Mouse (Mus musculus) liver, adult 2 months (tissue): ENCODE results near the gene Prkag2. TPM values are rescaled to one million over a fixed set of nuclear protein-coding genes. Genes with fewer than 3 reads are reported as not detected.

ENCODE experiments used
- DNase-seq: peaks from one replicate; pipeline ENCODE4 v3.0.0-alpha.2; 2011; ENCODE audit warnings: low read depth, low spot score; ENCODE audit errors: extremely low read depth
- H3K27ac ChIP-seq: fragments of 200-500 bp; replicated peaks from 2 replicates; pipeline ENCODE4 v1.5.1; 2012; ENCODE audit warnings: low read depth, mild to moderate bottlenecking, control low read depth, inconsistent platforms, low read length; ENCODE audit not compliant: insufficient read depth
- H3K27me3 ChIP-seq: fragments of 200-500 bp; 2 replicates; pipeline ENCODE4 v1.6.1; 2012; ENCODE audit warnings: mild to moderate bottlenecking, moderate library complexity, low read length, inconsistent platforms; ENCODE audit not compliant: control insufficient read depth, insufficient read depth
- H3K36me3 ChIP-seq: fragments of 200-500 bp; 2 replicates; pipeline ENCODE4 v1.6.1; 2012; ENCODE audit warnings: low read length, inconsistent platforms; ENCODE audit not compliant: control insufficient read depth, insufficient read depth
- H3K4me1 ChIP-seq: fragments of 200-500 bp; 2 replicates; pipeline ENCODE4 v1.6.1; 2011; ENCODE audit warnings: low read length; ENCODE audit not compliant: control insufficient read depth, insufficient read depth
- H3K4me3 ChIP-seq: fragments of 200-500 bp; 2 replicates; pipeline ENCODE4 v1.5.1; 2011; ENCODE audit warnings: low read depth, mild to moderate bottlenecking, control low read depth, low read length, moderate library complexity; ENCODE audit not compliant: insufficient read depth
- H3K79me2 ChIP-seq: fragments of 200-500 bp; 2 replicates; pipeline ENCODE4 v1.6.1; 2012; ENCODE audit warnings: inconsistent platforms, mild to moderate bottlenecking, low read length, moderate library complexity; ENCODE audit not compliant: control insufficient read depth, insufficient read depth
- H3K9ac ChIP-seq: fragments of 200-500 bp; 2 replicates; pipeline ENCODE4 v1.6.1; 2012; ENCODE audit warnings: low read depth, mild to moderate bottlenecking, control low read depth, inconsistent platforms, low read length
- CTCF ChIP-seq: fragments of 200-500 bp; IDR thresholded peaks from 2 replicates; pipeline ENCODE4 v1.5.1; 2011; ENCODE audit warnings: low read depth, low read length, control low read depth
- POLR2A ChIP-seq: fragments of 200-500 bp; IDR thresholded peaks from 2 replicates; pipeline ENCODE4 v1.6.1; 2011; ENCODE audit warnings: low read length, control low read depth; ENCODE audit not compliant: insufficient read depth; ENCODE audit errors: extremely low read depth
- WGBS: fragments of 180-500 bp; shearing (Covaris S2); methylation state at CpG from one replicate; pipeline ENCODE4 v1.1.7; 2018; 5-methylcytosine and 5-hydroxymethylcytosine counted together
- polyA plus RNA-seq: library from polyadenylated mRNA; depleted of rRNA; stranded (reverse); fragments of >200 nt; gene quantifications from 2 replicates; pipeline ENCODE4 v1.2.3, GENCODE M21; 2012
- total RNA-seq: library from RNA; depleted of rRNA; stranded (reverse); fragments of >200 nt; gene quantifications from 2 replicates; pipeline ENCODE4 v1.2.3, GENCODE M21; 2014

Gene Prkag2
- total and polyA plus RNA-seq, 2 experiments = 14.8 to 21.1 TPM

DNA sequence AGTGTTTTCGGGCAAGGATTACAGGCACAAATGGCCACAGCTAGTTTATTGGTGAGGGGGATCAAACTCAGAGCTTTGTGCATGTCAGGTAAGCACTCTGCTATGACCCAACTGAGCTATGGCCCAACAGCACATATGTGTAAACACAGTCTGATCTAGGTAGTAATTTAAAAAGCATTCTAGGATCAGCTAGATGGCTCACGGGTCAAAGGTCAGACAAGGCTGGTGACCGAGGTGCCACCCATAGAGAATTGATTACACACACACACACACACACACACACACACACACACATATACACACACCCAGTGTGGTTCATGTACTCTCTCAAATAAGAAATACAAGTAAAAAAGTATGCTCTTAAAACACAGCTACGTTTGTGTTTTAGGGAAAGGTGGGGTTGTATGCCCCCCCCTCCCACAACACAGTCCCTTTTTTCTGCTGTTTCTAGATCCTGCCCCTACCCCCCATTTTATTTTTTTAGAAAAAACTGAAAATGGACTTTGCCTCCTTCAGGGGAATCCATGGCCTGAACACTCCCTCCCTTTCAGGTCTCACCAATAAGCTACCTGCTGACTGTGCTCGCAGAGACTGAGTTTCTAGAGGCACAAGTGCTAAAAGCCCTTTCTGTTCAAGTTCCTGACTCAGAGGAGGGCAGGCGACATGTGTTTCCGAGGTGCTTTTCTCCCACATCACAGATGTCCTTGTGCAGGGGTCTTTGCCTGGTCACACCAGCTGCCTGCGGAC, 169.4 kb downstream of the Prkag2 start:
- TF ChIP-seq POLR2A (no peak), CTCF (no peak)
- H3K9ac ChIP-seq = peak overlapping the region; percentile 53
- H3K36me3 ChIP-seq = no peaks in the 10 kb centered on the region
- no peaks in the 10 kb centered on the region; the same call in 1 of the 2 replicates for H3K79me2 ChIP-seq
- H3K4me1 ChIP-seq = peaks cover 9% of the 10 kb centered on the region
- peak overlapping the region; percentile 92 for H3K27ac ChIP-seq
- H3K4me3 ChIP-seq = no peak overlapping the region
- no peaks in the 10 kb centered on the region for H3K27me3 ChIP-seq
- 33% methylated on average over 8 of the region's 8 CpGs for WGBS
- DNase-seq = peak; percentile 84

GRCm38 (mm10) chr5:24928816-24929215, 171.6 kb downstream of the Prkag2 start:
- no peaks in the 10 kb centered on the region for H3K27me3 ChIP-seq
- no peak overlapping the region for H3K9ac ChIP-seq
- no peak overlapping the region for H3K4me3 ChIP-seq
- H3K27ac ChIP-seq = no peak overlapping the region
- H3K36me3 ChIP-seq = no peaks in the 10 kb centered on the region
- H3K79me2 ChIP-seq = no peaks in the 10 kb centered on the region; the same call in 1 of the 2 replicates
- no peak for TF ChIP-seq POLR2A
- H3K4me1 ChIP-seq = peaks cover 9% of the 10 kb centered on the region
- no peak for DNase-seq
- WGBS = 94% methylated on average over 4 of the region's 4 CpGs

DNA sequence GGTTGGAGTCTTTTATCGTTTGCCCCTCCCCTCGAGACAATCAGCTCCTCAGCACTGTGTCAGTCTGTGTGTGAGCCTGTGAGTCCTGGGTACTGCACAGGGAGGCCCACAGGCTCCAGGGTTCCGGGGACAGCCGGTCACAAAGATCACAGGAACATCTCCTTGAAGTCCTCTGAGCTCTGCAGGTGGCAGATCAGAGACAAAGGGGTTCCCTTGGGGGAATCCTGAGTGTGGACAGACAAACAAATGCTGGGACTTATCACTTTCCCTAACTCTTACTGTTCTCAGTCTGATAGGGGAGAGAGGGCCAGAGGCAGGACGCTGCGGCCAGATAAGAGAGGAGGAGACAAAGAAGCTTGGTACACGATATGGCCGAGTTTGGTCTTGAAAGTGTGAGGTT, 172.7 kb downstream of the Prkag2 start:
- H3K4me3 ChIP-seq = no peak overlapping the region
- no peak overlapping the region for H3K9ac ChIP-seq
- no peaks in the 10 kb centered on the region for H3K27me3 ChIP-seq
- peaks cover 9% of the 10 kb centered on the region for H3K4me1 ChIP-seq
- no peak for TF ChIP-seq CTCF
- no peak for TF ChIP-seq POLR2A
- no peak for DNase-seq
- no peaks in the 10 kb centered on the region for H3K36me3 ChIP-seq
- no peaks in the 10 kb centered on the region; the same call in 1 of the 2 replicates for H3K79me2 ChIP-seq
- H3K27ac ChIP-seq = no peak overlapping the region
- 68% methylated on average over 8 of the region's 8 CpGs for WGBS

- DNase-seq = no peak
These were observed 181.3 kb downstream of the Prkag2 start for GRCm38 (mm10) chr5:24919155-24919554.

GRCm38 (mm10) chr5:24916511-24916910, 183.9 kb downstream of the Prkag2 start:
- no peak for DNase-seq
- Histone ChIP-seq H3K36me3 (peaks cover 2% of the 10 kb centered on the region; the same call in 1 of the 2 replicates), H3K4me3 (no peak overlapping the region), H3K27ac (no peak overlapping the region), H3K79me2 (no peaks in the 10 kb centered on the region; the same call in 1 of the 2 replicates), H3K9ac (no peak overlapping the region), H3K27me3 (no peaks in the 10 kb centered on the region), H3K4me1 (no peaks in the 10 kb centered on the region)
- WGBS = 83% methylated on average over 4 of the region's 4 CpGs
- no peak for TF ChIP-seq POLR2A
- TF ChIP-seq CTCF = no peak

More at GRCm38 (mm10) chr5:24919155-24919554, 181.3 kb downstream of the Prkag2 start:
- no peak overlapping the region for H3K27ac ChIP-seq
- H3K4me3 ChIP-seq = no peak overlapping the region
- TF ChIP-seq CTCF (no peak), POLR2A (no peak)
- H3K4me1 ChIP-seq = no peaks in the 10 kb centered on the region
- H3K36me3 ChIP-seq = no peaks in the 10 kb centered on the region; the same call in 1 of the 2 replicates
- H3K27me3 ChIP-seq = no peaks in the 10 kb centered on the region
- no peaks in the 10 kb centered on the region; the same call in 1 of the 2 replicates for H3K79me2 ChIP-seq
- WGBS = 90% methylated on average over 1 of the region's 1 CpGs
- H3K9ac ChIP-seq = no peak overlapping the region

GRCm38 (mm10) chr5:24915119-24915518, 185.3 kb downstream of the Prkag2 start:
- H3K27me3 ChIP-seq = no peaks in the 10 kb centered on the region
- no peaks in the 10 kb centered on the region; the same call in 1 of the 2 replicates for H3K79me2 ChIP-seq
- H3K4me3 ChIP-seq = no peak overlapping the region
- DNase-seq = no peak
- no peak for TF ChIP-seq POLR2A
- TF ChIP-seq CTCF = no peak
- H3K27ac ChIP-seq = no peak overlapping the region
- no peaks in the 10 kb centered on the region for H3K4me1 ChIP-seq
- H3K36me3 ChIP-seq = peaks cover 2% of the 10 kb centered on the region; the same call in 1 of the 2 replicates
- H3K9ac ChIP-seq = no peak overlapping the region
- WGBS = 88% methylated on average over 5 of the region's 5 CpGs
